ENCODE assay signal across 8 mouse cellular contexts in the genomic region with DNA sequence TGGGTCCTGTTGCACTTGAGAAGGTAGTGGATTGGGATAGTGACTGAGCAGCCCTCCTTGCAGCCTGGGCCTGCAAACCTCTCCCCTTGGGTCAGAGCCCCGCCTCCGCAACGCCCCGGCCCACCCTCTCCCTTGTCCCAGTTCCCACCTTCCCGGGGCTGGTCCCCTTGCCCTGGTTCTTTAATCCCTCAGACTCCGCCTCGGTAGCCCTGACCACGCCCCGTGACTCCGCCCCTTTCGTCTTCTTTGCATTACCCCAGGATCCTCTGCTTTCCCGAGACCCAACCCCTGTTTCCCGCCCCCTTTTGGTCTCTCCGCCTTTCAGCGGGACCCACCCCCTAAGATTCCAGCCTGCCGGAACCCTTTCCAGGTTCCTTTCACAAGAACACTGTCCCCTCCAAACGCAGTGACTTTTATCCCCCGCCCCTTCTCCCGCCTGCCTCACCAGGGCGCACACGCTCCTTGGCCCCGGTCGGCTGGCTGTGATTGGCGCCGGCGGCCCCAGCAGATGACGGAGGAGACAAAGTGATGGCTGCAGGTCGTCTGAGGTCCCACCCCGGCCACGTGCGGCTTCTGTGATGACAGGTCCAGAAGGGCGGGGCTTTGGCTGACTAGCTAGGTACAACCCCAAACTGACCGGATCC. TPM values are rescaled to one million over a fixed set of nuclear protein-coding genes. Genes with fewer than 3 reads are reported as not detected.
DNase-seq lines count a peak whose midpoint lies in the region; ATAC-seq and TF ChIP-seq lines count a peak whose summit lies in the region.

A gene (minus strand): TSS at position 562 of the 644 bp plus-strand sequence.

- no peak for TF ChIP-seq RAD21 in MEL (IDR thresholded peaks at IDR 0.05; ENCODE audit: low read depth, low read length)

- no peak for TF ChIP-seq CTCF in MEL (IDR thresholded peaks at IDR 0.05 in 2 of 3, conservative IDR thresholded peaks at IDR 0.05 in 1 of 3; ENCODE audit: control insufficient read depth in 1 of 3, insufficient read depth in 1 of 3, low read depth in 2 of 3, low read length in 3 of 3, poor library complexity in 1 of 3, severe bottlenecking in 1 of 3)
- no peak for TF ChIP-seq CTCF in cerebellum, adult 2 months (IDR thresholded peaks at IDR 0.05; ENCODE audit: borderline replicate concordance, insufficient read depth, low read depth, low read length)
- TF ChIP-seq CTCF in forebrain, postnatal 0 days (IDR thresholded peaks at IDR 0.05; ENCODE audit: low read depth): no peak; the same call in 1 of the 2 replicates

- H3K27ac ChIP-seq in MEL (ENCODE audit: control insufficient read depth, low read depth, low read length): peak within 1 kb of the TSS; percentile 34
- H3K27ac ChIP-seq in cerebellum, adult 2 months (ENCODE audit: insufficient read depth, low read length): no peak within 1 kb of the TSS
- H3K27ac ChIP-seq in forebrain, postnatal 0 days (ENCODE audit: low read depth, low read length): peak within 1 kb of the TSS; percentile 85
- peak within 1 kb of the TSS; percentile 72 for H3K27ac ChIP-seq in lung, embryonic 15.5 days

- no peaks in the 10 kb centered on the region for H3K9me3 ChIP-seq in MEL (replicated peaks; ENCODE audit: insufficient read depth, low read length)
- H3K9me3 ChIP-seq in forebrain, postnatal 0 days (ENCODE audit: low read length): no peaks in the 10 kb centered on the region
- H3K9me3 ChIP-seq in lung, embryonic 15.5 days: no peaks in the 10 kb centered on the region

- no peaks in the 10 kb centered on the region for H3K27me3 ChIP-seq in MEL (ENCODE audit: control insufficient read depth in 1 of 2, insufficient read depth in 2 of 2, low read length in 2 of 2)
- H3K27me3 ChIP-seq in cerebellum, adult 2 months (ENCODE audit: control insufficient read depth, insufficient read depth, low read length): no peaks in the 10 kb centered on the region
- H3K27me3 ChIP-seq in forebrain, postnatal 0 days (ENCODE audit: insufficient read depth, low read length): no peaks in the 10 kb centered on the region
- no peaks in the 10 kb centered on the region for H3K27me3 ChIP-seq in lung, embryonic 15.5 days

- H3K79me2 ChIP-seq in MEL (ENCODE audit: control insufficient read depth, insufficient read depth, low read length, poor library complexity): no peaks in the 10 kb centered on the region

- TF ChIP-seq POLR2A in MEL (IDR thresholded peaks at IDR 0.05; ENCODE audit: control insufficient read depth in 1 of 2, insufficient read depth in 1 of 2, low read depth in 1 of 2, low read length in 2 of 2, poor library complexity in 1 of 2): no peak
- TF ChIP-seq POLR2A in cerebellum, adult 2 months (IDR thresholded peaks at IDR 0.05; ENCODE audit: borderline replicate concordance, insufficient read depth, low read length): no peak

- peaks cover 0 to 13% of the 10 kb centered on the region in 2 experiments; a peak in 2 of 4 replicates for H3K36me3 ChIP-seq in MEL (ENCODE audit: control insufficient read depth in 1 of 2, insufficient read depth in 2 of 2, low read length in 2 of 2)
- H3K36me3 ChIP-seq in forebrain, postnatal 0 days (ENCODE audit: insufficient read depth): no peaks in the 10 kb centered on the region
- no peaks in the 10 kb centered on the region for H3K36me3 ChIP-seq in lung, embryonic 15.5 days

- peak within 1 kb of the TSS; percentile 54 for H3K9ac ChIP-seq in MEL (ENCODE audit: control insufficient read depth, low read depth, low read length, poor library complexity, severe bottlenecking)
- H3K9ac ChIP-seq in forebrain, postnatal 0 days: peak within 1 kb of the TSS; percentile 64
- peak within 1 kb of the TSS; percentile 40; the same call in 1 of the 2 replicates for H3K9ac ChIP-seq in lung, embryonic 15.5 days

- DNase-seq in MEL (ENCODE audit: low read depth, low spot score): peak; percentile 97
- DNase-seq in cerebellum, adult 2 months: peak; percentile 92 to 93
- peak; percentile 94 for DNase-seq in forebrain, postnatal 0 days
- DNase-seq in heart, postnatal 4 days: peak; percentile 99
- peak; percentile 91 to 95 for DNase-seq in layer of hippocampus, adult 8-10 months (ENCODE audit: low spot score in 2 of 2)
- peak; percentile 97 for DNase-seq in ovary, adult 18-20 months (ENCODE audit: low spot score)
- peak; percentile 80 for DNase-seq in thymus, postnatal 0 days (ENCODE audit: low spot score)

- H3K4me3 ChIP-seq in MEL (ENCODE audit: control insufficient read depth in 1 of 2, insufficient read depth in 1 of 2, low read depth in 2 of 2, low read length in 2 of 2): peak within 1 kb of the TSS; percentile 53 to 80
- peak within 1 kb of the TSS; percentile 62 for H3K4me3 ChIP-seq in cerebellum, adult 2 months (replicated peaks; ENCODE audit: insufficient read depth, low read depth, low read length)
- peak within 1 kb of the TSS; percentile 63 for H3K4me3 ChIP-seq in forebrain, postnatal 0 days (ENCODE audit: low read depth, low read length)
- H3K4me3 ChIP-seq in lung, embryonic 15.5 days: peak within 1 kb of the TSS; percentile 55

- H3K4me2 ChIP-seq in forebrain, postnatal 0 days (ENCODE audit: low read depth): peak within 1 kb of the TSS; percentile 88
- H3K4me2 ChIP-seq in lung, embryonic 15.5 days: peak within 1 kb of the TSS; percentile 90

- no peak for TF ChIP-seq EP300 in MEL (IDR thresholded peaks at IDR 0.05; ENCODE audit: low read depth in 1 of 2, low read length in 2 of 2)

- peaks cover 7 to 29% of the 10 kb centered on the region in 2 experiments for H3K4me1 ChIP-seq in MEL (ENCODE audit: control insufficient read depth in 1 of 2, insufficient read depth in 2 of 2, low read length in 2 of 2)
- H3K4me1 ChIP-seq in cerebellum, adult 2 months (ENCODE audit: control insufficient read depth, insufficient read depth, low read length): peaks cover 2% of the 10 kb centered on the region; the same call in 1 of the 2 replicates
- peaks cover 8% of the 10 kb centered on the region; the same call in 1 of the 2 replicates for H3K4me1 ChIP-seq in forebrain, postnatal 0 days (ENCODE audit: insufficient read depth)
- H3K4me1 ChIP-seq in lung, embryonic 15.5 days: peaks cover 25% of the 10 kb centered on the region

- WGBS in cerebellum, adult 2 months: under 1% methylated on average over 33 of the region's 33 CpGs
- WGBS in forebrain, postnatal 0 days: under 1% methylated on average over 33 of the region's 33 CpGs
- WGBS in lung, embryonic 15.5 days: under 1% methylated on average over 33 of the region's 33 CpGs

- ATAC-seq in forebrain, postnatal 0 days: peak; percentile 88
- peak; percentile 94 for ATAC-seq in lung, embryonic 15.5 days (ENCODE audit: borderline replicate concordance, extremely low read depth, low FRiP score, low TSS enrichment)

TF ChIP-seq in MEL, 35 proteins besides CTCF, POLR2A, EP300 and RAD21 (continues in another document):
- TF ChIP-seq NRF1 (IDR thresholded peaks at IDR 0.05; ENCODE audit: insufficient read depth, low read depth, low read length, poor library complexity, severe bottlenecking) (peak; percentile 83), MXI1 (IDR thresholded peaks at IDR 0.05; ENCODE audit: low read depth, low read length) (peak; percentile 97), USF2 (IDR thresholded peaks at IDR 0.05; ENCODE audit: borderline replicate concordance in 1 of 2, insufficient read depth in 1 of 2, low read depth in 1 of 2, low read length in 2 of 2) (0 out of 4 replicates have a peak, but pooled peaks of 1 of the 2 experiments have one; percentile 18), POLR2AphosphoS2 (IDR thresholded peaks at IDR 0.05; ENCODE audit: low read length) (no peak), TCF12 (IDR thresholded peaks at IDR 0.05; ENCODE audit: low read depth, low read length) (no peak), JUND (IDR thresholded peaks at IDR 0.05; ENCODE audit: low read depth, low read length) (no peak), CHD2 (IDR thresholded peaks at IDR 0.05; ENCODE audit: low read length) (no peak), SMC3 (IDR thresholded peaks at IDR 0.05; ENCODE audit: low read depth, low read length) (no peak), MAFK (IDR thresholded peaks at IDR 0.05; ENCODE audit: borderline replicate concordance, low read depth, low read length) (no peak), MYC (IDR thresholded peaks at IDR 0.05; ENCODE audit: low read depth, low read length) (peak; percentile 51; the same call in 1 of the 2 replicates), ELF1 (IDR thresholded peaks at IDR 0.05; ENCODE audit: low read depth, low read length) (no peak), ZNF384 (IDR thresholded peaks at IDR 0.05; ENCODE audit: low read depth, low read length) (no peak), MYB (IDR thresholded peaks at IDR 0.05; ENCODE audit: low read depth, low read length) (no peak), TBP (IDR thresholded peaks at IDR 0.05; ENCODE audit: low read depth, low read length) (no peak), ZKSCAN1 (IDR thresholded peaks at IDR 0.05; ENCODE audit: low read depth, low read length) (no peak), MEF2A (IDR thresholded peaks at IDR 0.05; ENCODE audit: extremely low read depth, insufficient replicate concordance, low read depth, low read length, poor library complexity, severe bottlenecking) (no peak), BHLHE40 (IDR thresholded peaks at IDR 0.05; ENCODE audit: borderline replicate concordance, low read depth, low read length) (peak; percentile 88), USF1 (IDR thresholded peaks at IDR 0.05; ENCODE audit: low read depth, low read length) (peak; percentile 83), HCFC1 (IDR thresholded peaks at IDR 0.05; ENCODE audit: low read depth, low read length) (peak; percentile 64), TAL1 (IDR thresholded peaks at IDR 0.05; ENCODE audit: low read length) (no peak), ZC3H11A (IDR thresholded peaks at IDR 0.05; ENCODE audit: low read depth, low read length) (no peak), ZMIZ1 (IDR thresholded peaks at IDR 0.05; ENCODE audit: low read depth, low read length) (no peak), KAT2A (conservative IDR thresholded peaks at IDR 0.05; ENCODE audit: low read depth, low read length) (no peak), POLR2AphosphoS5 (IDR thresholded peaks at IDR 0.05; ENCODE audit: borderline replicate concordance, low read depth, low read length) (no peak)

RNA-seq across cellular contexts. Expression of the gene that starts here (rescaled TPM):
- total RNA-seq in MEL (2012; rRNA removed): 0.95 and 1.3 TPM in 2 replicates
- polyA plus RNA-seq in MEL (2012; ENCODE audit: insufficient read depth in 1 of 2, insufficient read length in 2 of 2, low read depth in 1 of 2, low replicate concordance in 2 of 2, missing spikeins in 1 of 2): 1 to 10 TPM in 1 of 2 experiments, not detected in 1; 3.8 TPM
- 29.9 and 32.5 TPM in 2 replicates for polyA plus RNA-seq in cerebellum, adult 2 months (2012; rRNA removed)
- 35.7 and 42.3 TPM in 2 replicates for total RNA-seq in forebrain, postnatal 0 days (2014; rRNA removed)
- polyA plus RNA-seq in forebrain, postnatal 0 days (2015; fragmentation: Nextera tagmentation; extraction: Ambion mirVana): 23.4 and 30.9 TPM in 2 replicates
- 10 to 100 TPM; 20.4 to 20.7 TPM for total RNA-seq in heart, postnatal 4 days (2021)
- 10 to 100 TPM; 39.8 to 46.0 (median 42.9) TPM for total RNA-seq in layer of hippocampus, adult 8-10 months (2022)
- 10.6 and 11.2 TPM in 2 replicates for polyA plus RNA-seq in lung, embryonic 15.5 days (2015; fragmentation: Nextera tagmentation; extraction: Ambion mirVana)
- 2.4 and 3.0 TPM in 2 replicates for polyA plus RNA-seq in thymus, postnatal 0 days (2015; fragmentation: Nextera tagmentation; extraction: Ambion mirVana)
